Mouse (Mus musculus) pancreas, adult 10 weeks (tissue): ENCODE results near the gene Zdhhc14. TPM values are rescaled to one million over a fixed set of nuclear protein-coding genes. Genes with fewer than 3 reads are reported as not detected.

Experiments
- polyA plus RNA-seq: library from polyadenylated mRNA; stranded (reverse); fragments of 350-450 nt; fragmentation: Illumina TruSeq; extraction: RNeasy Lipid Tissue Mini Kit (QIAGEN cat#74804); gene quantifications from one replicate; pipeline ENCODE4 v1.2.3, GENCODE M21; 2015; ENCODE audit warnings: low read depth, low replicate concordance; ENCODE audit not compliant: insufficient read depth

Gene Zdhhc14
- 2.5 TPM for polyA plus RNA-seq

DNA sequence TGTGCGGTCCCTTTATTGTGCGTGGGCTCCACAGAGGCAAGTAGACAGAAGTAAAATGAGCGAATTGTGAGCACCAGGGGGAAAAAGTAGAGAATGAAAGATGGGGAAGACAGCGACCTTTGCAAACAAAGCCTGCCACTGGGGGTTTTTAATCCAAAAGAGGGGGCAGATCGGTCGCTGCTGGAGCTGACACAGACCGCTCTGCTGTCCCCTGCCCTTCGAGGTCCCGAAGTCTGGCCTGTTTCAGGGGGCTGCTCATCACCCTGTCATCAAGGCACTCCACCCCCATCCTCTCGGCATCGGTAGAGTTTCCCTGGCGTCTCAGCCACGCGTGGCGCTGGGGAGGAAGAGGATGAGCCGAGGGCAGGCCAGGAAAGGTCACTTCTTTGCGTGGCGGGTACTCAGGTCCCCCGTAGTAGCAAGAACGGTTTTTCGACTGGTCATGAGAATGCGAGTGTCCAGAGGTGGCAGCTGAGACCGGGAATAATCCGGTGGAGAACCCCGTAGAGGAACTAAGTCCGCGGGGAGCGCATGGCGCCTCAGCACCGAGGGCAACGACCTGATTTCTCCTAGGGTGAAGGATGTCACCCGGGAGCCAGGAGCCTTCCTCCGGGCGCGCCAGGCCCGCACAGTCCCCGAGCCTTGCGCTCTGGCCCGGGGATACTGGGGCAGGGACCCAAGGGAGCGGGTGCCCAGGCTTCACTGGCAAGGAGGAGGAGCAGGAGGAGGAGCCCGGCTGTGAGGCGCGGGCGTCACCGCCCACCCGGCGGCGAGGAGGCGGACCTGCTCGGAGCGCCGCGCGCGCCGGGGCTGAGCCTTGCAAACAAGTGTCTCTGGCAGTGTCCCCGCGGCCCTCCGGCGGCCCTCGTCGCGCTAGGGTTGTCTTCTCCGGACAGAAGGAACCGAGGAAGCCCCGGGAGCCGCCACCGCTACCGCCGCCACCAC is at the start of gene Zdhhc14:
Zdhhc14 (plus strand) TSS at position 757 of the 945 bp plus-strand sequence.

Other genes starting within 250 kb of the Zdhhc14 start
- gene Ldhal6b, start 73.8 kb upstream of the Zdhhc14 start, polyA plus RNA-seq = not detected
- gene Tmem242, start 52.3 kb upstream of the Zdhhc14 start, polyA plus RNA-seq = 26.9 TPM